13 mouse cellular contexts compared by ENCODE assay signal in genomic region chr3:141501845-141502505, GRCm38 (mm10). TPM values are rescaled to one million over a fixed set of nuclear protein-coding genes. Genes with fewer than 3 reads are reported as not detected.
"Had no signal": no experiment of that assay in that cellular context is flagged by ENCODE, and none has a peak within 500 bp of the region (broad histone marks: within the 10 kb centered on the region; RNA-seq: fewer than 3 reads in every experiment).

No protein-coding gene starts in this region.

- DNase-seq: kidney, adult 11 months; kidney, postnatal 10 days; kidney, postnatal 4 days; left cerebral cortex, postnatal 4 days; lung, adult 18-20 months; right cerebral cortex, postnatal 4 days; spleen, adult 18-20 months; thymus, adult 2 months; thymus, postnatal 36 days had no signal

- H3K9me3 ChIP-seq: limb, embryonic 13.5 days had no signal

- H3K27me3 ChIP-seq: limb, embryonic 13.5 days had no signal

- H3K4me3 ChIP-seq: layer of hippocampus, adult 2 months; limb, embryonic 13.5 days had no signal

- H3K9ac ChIP-seq: limb, embryonic 13.5 days; liver, embryonic 14.5 days had no signal

- H3K27ac ChIP-seq: layer of hippocampus, adult 2 months; limb, embryonic 13.5 days; liver, embryonic 14.5 days had no signal

- H3K36me3 ChIP-seq: limb, embryonic 13.5 days had no signal

- H3K4me2 ChIP-seq: limb, embryonic 13.5 days had no signal

RNA-seq across cellular contexts. Expression of gene Unc5c, which starts 37.0 kb away (rescaled TPM):
- total RNA-seq: liver, adult 2 months had no signal
- polyA plus RNA-seq: liver, adult 2 months had no signal
